Mouse (Mus musculus) heart, adult 18-20 months (tissue): Measurements from ENCODE around the gene Mrto4. TPM values are rescaled to one million over a fixed set of nuclear protein-coding genes. Genes with fewer than 3 reads are reported as not detected.

Source experiments
- microRNA-seq, 2 experiments: library from miRNA; unstranded; fragments of <30 nt; microRNA quantifications; one replicate each; pipeline ENCODE4 v1.2.0; 2022
- total RNA-seq, 2 experiments: library from RNA; stranded (reverse); gene quantifications; 2 replicates each; pipeline ENCODE4 v1.2.3; 2021

The Mrto4 gene
- total RNA-seq, 2 experiments from 2014 or later, result 26.0 to 30.7 TPM

Small RNA genes within 50 kb of the gene (microRNA-seq; reads per million reads assigned to microRNA genes)
- 0 to 0.38 reads per million in 2 experiments for gene Gm24245
- gene Gm25732, result 1.9 to 4.1 reads per million in 2 experiments

Other genes starting within 250 kb of the Mrto4 start
- gene Minos1, start 221.5 kb downstream of the Mrto4 start, total RNA-seq, result 100 to 1,000 TPM; 596 to 645 TPM
- gene Capzb, start 159.7 kb downstream of the Mrto4 start, total RNA-seq, result 100 to 1,000 TPM; 356 to 380 TPM
- gene Pqlc2, start 41.9 kb downstream of the Mrto4 start, total RNA-seq, result 1 to 10 TPM; 5.0 to 5.8 TPM
- 10 to 100 TPM; 55.9 to 57.5 TPM for gene Akr7a5, start 41.8 kb downstream of the Mrto4 start, total RNA-seq
- gene Emc1, start within 50 bp of the Mrto4 start, total RNA-seq, result 10 to 100 TPM; 47.8 to 52.4 TPM
- 100 to 1,000 TPM in 1 of 2 experiments, 10 to 100 TPM in 1; 93.4 to 104 TPM for gene Ubr4, start within 50 bp of the Mrto4 start, total RNA-seq
- gene Iffo2, start 178.0 kb upstream of the Mrto4 start, total RNA-seq, result 1 to 10 TPM; 4.3 to 4.4 TPM